Mouse (Mus musculus) liver, postnatal 0 days (tissue): ENCODE measurements around the gene Cmtm4.

Source experiments
- CTCF ChIP-seq: sonication (generic); IDR thresholded peaks from 2 replicates; pipeline ENCODE4 v1.5.1; 2016; ENCODE audit warnings: antibody characterized with exemption, low read depth
- EP300 ChIP-seq: IDR thresholded peaks from 2 replicates; pipeline ENCODE4 v1.6.1; 2016; ENCODE audit warnings: antibody characterized with exemption, low read depth, mild to moderate bottlenecking

DNA sequence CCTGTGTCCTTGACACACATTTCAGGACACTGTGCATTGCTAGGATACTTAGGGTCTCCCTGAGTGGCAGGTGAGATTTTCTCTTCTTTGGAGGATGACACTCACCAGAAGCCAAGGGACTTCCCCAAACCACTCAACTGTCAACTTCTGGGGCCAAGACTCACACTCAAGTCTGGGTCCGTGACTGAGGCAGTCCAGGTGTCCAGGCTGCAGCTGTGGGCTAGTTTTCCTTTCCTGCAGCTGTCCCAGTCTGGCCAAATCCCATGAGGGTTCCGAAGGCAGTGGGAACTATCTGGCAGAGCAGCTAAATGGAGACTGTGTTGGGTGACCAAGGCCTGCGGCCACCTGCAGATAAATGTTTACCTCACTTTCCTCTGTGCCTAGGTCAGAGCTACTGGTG is 16.4 kb upstream of the Cmtm4 start:
- TF ChIP-seq CTCF = no peak
- TF ChIP-seq EP300 = no peak
